Mouse (Mus musculus) kidney, postnatal 0 days (tissue): ENCODE results near the gene Cdon. TPM values are rescaled to one million over a fixed set of nuclear protein-coding genes. Genes with fewer than 3 reads are reported as not detected.

Source experiments
- ATAC-seq: fragments of 200-750 bp; cut with Nextera tagmentation; replicated peaks from 2 replicates; pipeline ENCODE4 v1.8.0; 2017; ENCODE audit warnings: low read depth, moderate number of reproducible peaks, moderate TSS enrichment, moderate library complexity; ENCODE audit not compliant: low FRiP score
- DNase-seq: peaks from one replicate; pipeline ENCODE4 v3.0.0-alpha.2; 2016; ENCODE audit warnings: low spot score
- H3K27ac ChIP-seq: fragments of 300-500 bp; sonication (generic); 2 replicates; pipeline ENCODE4 v1.5.1; 2014; ENCODE audit warnings: mild to moderate bottlenecking
- H3K27me3 ChIP-seq: fragments of 300-500 bp; sonication (generic); 2 replicates; pipeline ENCODE4 v1.6.1; 2014; ENCODE audit warnings: low read length, mixed read lengths; ENCODE audit not compliant: insufficient read depth
- H3K36me3 ChIP-seq: fragments of 300-500 bp; sonication (generic); 2 replicates; pipeline ENCODE4 v1.6.1; 2014; ENCODE audit warnings: low read length, mixed read lengths; ENCODE audit not compliant: insufficient read depth
- H3K4me1 ChIP-seq: fragments of 300-500 bp; sonication (generic); replicated peaks from 2 replicates; pipeline ENCODE4 v1.6.1; 2014; ENCODE audit warnings: antibody characterized with exemption, low read length, mixed read lengths; ENCODE audit not compliant: insufficient read depth
- H3K4me2 ChIP-seq: fragments of 300-500 bp; sonication (generic); 2 replicates; pipeline ENCODE4 v1.6.1; 2014; ENCODE audit warnings: mild to moderate bottlenecking, low read length, moderate library complexity, mixed read lengths
- H3K4me3 ChIP-seq: fragments of 300-500 bp; sonication (generic); replicated peaks from 2 replicates; pipeline ENCODE4 v1.5.1; 2014; ENCODE audit warnings: low read depth, low read length
- H3K9ac ChIP-seq: fragments of 300-500 bp; sonication (generic); 2 replicates; pipeline ENCODE4 v1.6.1; 2014; ENCODE audit warnings: low read depth, low read length
- H3K9me3 ChIP-seq: fragments of 300-500 bp; sonication (generic); replicated peaks from 2 replicates; pipeline ENCODE4 v1.6.1; 2016; ENCODE audit warnings: low read length, inconsistent platforms, mixed read lengths
- CTCF ChIP-seq: IDR thresholded peaks from 2 replicates; pipeline ENCODE4 v1.5.1; 2016; ENCODE audit warnings: antibody characterized with exemption, low read depth, mild to moderate bottlenecking, moderate library complexity
- WGBS: fragments of 180-500 bp; shearing (Covaris S2); extraction: QIAGEN DNeasy Blood & Tissue Kit; methylation state at CpG from one replicate; pipeline ENCODE4 v1.1.7; 2014; 5-methylcytosine and 5-hydroxymethylcytosine counted together
- polyA plus RNA-seq: library from polyadenylated mRNA; unstranded; fragments of >200 nt; fragmentation: Nextera tagmentation; extraction: Ambion mirVana; gene quantifications from 2 replicates; pipeline ENCODE4 v1.2.1, GENCODE M21; 2015

The Cdon gene
- 1.9 and 2.2 TPM in 2 replicates for polyA plus RNA-seq

- H3K4me2 ChIP-seq: peak within 1 kb of the TSS; percentile 75
- no peaks in the 10 kb centered on the region for H3K9me3 ChIP-seq
- H3K27ac ChIP-seq: peak within 1 kb of the TSS; percentile 90
- ATAC-seq (peak; percentile 98), DNase-seq (peak; percentile 95)
- H3K9ac ChIP-seq: peak within 1 kb of the TSS; percentile 89
- H3K4me1 ChIP-seq: 0 out of 2 replicates have a peak, but pooled peaks cover 4% of the 10 kb centered on the region
- under 1% methylated on average over 64 of the region's 97 CpGs for WGBS
- TF ChIP-seq CTCF: no peak
- no peaks in the 10 kb centered on the region for H3K27me3 ChIP-seq
- H3K36me3 ChIP-seq: no peaks in the 10 kb centered on the region
- peak within 1 kb of the TSS; percentile 96 for H3K4me3 ChIP-seq
Measured at GRCm38 (mm10) chr9:35420805-35421719, at the start of gene Cdon. Gene Cdon (plus strand): TSS chr9:35421128.

GRCm38 (mm10) chr9:35372324-35373101, 48.4 kb upstream of the Cdon start:
- no peaks in the 10 kb centered on the region for H3K36me3 ChIP-seq
- no peak for TF ChIP-seq CTCF
- no peaks in the 10 kb centered on the region for H3K27me3 ChIP-seq
- H3K4me3 ChIP-seq: no peak overlapping the region
- ATAC-seq (peak; percentile 64; the same call in 1 of the 2 replicates), DNase-seq (peak; percentile 41)
- H3K27ac ChIP-seq: no peak overlapping the region
- no peaks in the 10 kb centered on the region for H3K4me1 ChIP-seq
- no peak overlapping the region for H3K4me2 ChIP-seq
- no peak overlapping the region for H3K9ac ChIP-seq
- 34% methylated on average over 9 of the region's 9 CpGs for WGBS
- H3K9me3 ChIP-seq: no peaks in the 10 kb centered on the region

- H3K9me3 ChIP-seq: no peaks in the 10 kb centered on the region
- H3K4me3 ChIP-seq: no peak overlapping the region
- H3K27ac ChIP-seq: no peak overlapping the region
- no peak for DNase-seq
- TF ChIP-seq CTCF: no peak
- no peaks in the 10 kb centered on the region for H3K36me3 ChIP-seq
- no peaks in the 10 kb centered on the region for H3K4me1 ChIP-seq
- H3K4me2 ChIP-seq: no peak overlapping the region
- ATAC-seq: no peak
- H3K9ac ChIP-seq: no peak overlapping the region
- no peaks in the 10 kb centered on the region for H3K27me3 ChIP-seq
- 76% methylated on average over 2 of the region's 2 CpGs for WGBS
Measured at GRCm38 (mm10) chr9:35377916-35378315, 43.0 kb upstream of the Cdon start.

DNA sequence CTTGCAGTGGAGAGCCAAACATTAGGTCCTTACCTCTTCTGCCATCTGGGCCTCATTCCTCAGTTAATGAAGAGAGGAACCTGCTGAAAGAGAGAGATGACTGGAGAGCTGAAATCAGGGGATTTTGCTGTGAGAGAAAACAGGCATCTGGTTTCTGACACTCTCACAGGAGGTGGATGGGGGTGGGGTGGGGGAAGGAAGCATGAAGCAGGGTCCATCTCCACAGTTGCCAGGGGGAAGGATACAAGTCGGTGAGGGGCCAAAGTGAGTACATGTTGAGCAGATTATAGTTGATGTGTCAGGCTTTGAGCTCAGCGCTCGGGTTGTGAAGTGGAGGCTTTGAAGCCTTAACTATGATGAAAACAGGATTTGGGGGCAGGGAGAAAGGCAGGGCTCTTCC, 41.9 kb upstream of the Cdon start:
- H3K27me3 ChIP-seq: no peaks in the 10 kb centered on the region
- ATAC-seq (no peak), DNase-seq (no peak)
- no peak overlapping the region for H3K27ac ChIP-seq
- TF ChIP-seq CTCF: no peak
- H3K4me2 ChIP-seq: no peak overlapping the region
- WGBS: 69% methylated on average over 3 of the region's 3 CpGs
- H3K4me1 ChIP-seq: no peaks in the 10 kb centered on the region
- no peaks in the 10 kb centered on the region for H3K36me3 ChIP-seq
- H3K4me3 ChIP-seq: no peak overlapping the region
- no peaks in the 10 kb centered on the region for H3K9me3 ChIP-seq
- no peak overlapping the region for H3K9ac ChIP-seq

- no peak overlapping the region for H3K4me3 ChIP-seq
- ATAC-seq (no peak), DNase-seq (no peak)
- TF ChIP-seq CTCF: no peak
- H3K9ac ChIP-seq: no peak overlapping the region
- H3K27ac ChIP-seq: no peak overlapping the region
- no peaks in the 10 kb centered on the region for H3K36me3 ChIP-seq
- H3K4me2 ChIP-seq: no peak overlapping the region
- 0 out of 2 replicates have a peak, but pooled peaks cover 5% of the 10 kb centered on the region for H3K27me3 ChIP-seq
- WGBS: 77% methylated on average over 7 of the region's 7 CpGs
- H3K4me1 ChIP-seq: no peaks in the 10 kb centered on the region
- H3K9me3 ChIP-seq: no peaks in the 10 kb centered on the region
Measured at GRCm38 (mm10) chr9:35399896-35400295, 21.0 kb upstream of the Cdon start.

DNA sequence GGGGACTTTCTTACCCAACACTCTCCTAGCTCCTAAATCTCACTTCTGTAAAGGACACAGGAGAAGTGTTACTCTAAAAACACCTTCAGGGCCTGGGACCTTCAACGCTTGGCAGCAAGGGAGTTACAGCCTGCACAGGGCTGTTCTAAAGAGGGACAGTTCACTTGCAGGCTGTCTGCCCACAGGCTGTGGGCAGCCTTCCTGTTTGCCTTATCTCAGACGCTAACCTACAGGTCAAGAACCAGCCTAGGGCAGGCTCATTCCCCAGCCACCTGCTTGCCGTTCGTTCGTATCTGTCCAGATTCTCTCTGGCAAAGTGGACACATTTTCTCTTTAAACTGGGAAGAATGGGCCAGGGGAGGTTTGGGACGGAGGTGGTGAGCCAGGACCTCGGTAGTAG, 20.5 kb upstream of the Cdon start:
- Histone ChIP-seq H3K27ac (no peak overlapping the region), H3K4me3 (no peak overlapping the region), H3K36me3 (no peaks in the 10 kb centered on the region), H3K27me3 (0 out of 2 replicates have a peak, but pooled peaks cover 5% of the 10 kb centered on the region), H3K9me3 (no peaks in the 10 kb centered on the region), H3K4me2 (no peak overlapping the region), H3K4me1 (no peaks in the 10 kb centered on the region; the same call in 1 of the 2 replicates), H3K9ac (no peak overlapping the region)
- ATAC-seq (no peak), DNase-seq (no peak)
- 15% methylated on average over 7 of the region's 7 CpGs for WGBS
- no peak for TF ChIP-seq CTCF
